Mouse (Mus musculus) embryonic fibroblast, embryonic 13.5 days (primary cell): ENCODE results near the gene Nsd2.

ENCODE experiments used
- CTCF ChIP-seq: IDR thresholded peaks from 2 replicates; pipeline ENCODE4 v1.5.1; 2011; ENCODE audit warnings: mild to moderate bottlenecking, control low read depth, low read length, moderate library complexity, borderline replicate concordance; ENCODE audit not compliant: insufficient read depth
- POLR2A ChIP-seq: IDR thresholded peaks from 2 replicates; pipeline ENCODE4 v1.6.1; 2011; ENCODE audit warnings: low read depth, mild to moderate bottlenecking, control low read depth, low read length, moderate library complexity

DNA sequence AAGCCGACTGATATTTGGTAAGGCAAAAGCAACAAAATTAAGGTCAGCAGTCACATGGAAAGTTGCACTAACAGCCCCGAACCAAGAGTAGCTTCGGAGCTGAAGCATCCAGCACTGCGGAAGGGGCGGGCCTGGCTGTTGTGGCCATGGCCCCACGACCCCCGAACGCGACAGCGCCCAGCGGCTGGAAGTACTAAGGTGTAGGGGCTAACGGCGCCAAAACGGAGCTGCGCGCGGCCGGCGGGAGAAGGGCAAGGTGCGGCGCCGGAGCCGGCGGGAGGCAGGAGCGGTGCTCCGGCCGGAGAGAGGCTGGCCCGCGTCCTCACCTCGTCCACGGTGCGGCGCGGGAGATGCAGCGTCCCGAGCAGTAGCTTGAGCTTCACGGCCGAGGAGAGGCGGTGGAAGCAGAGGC, 115.2 kb downstream of the Nsd2 start:
- no peak for TF ChIP-seq POLR2A
- TF ChIP-seq CTCF = no peak
